9 mouse cellular contexts compared by ENCODE assay signal in the genomic region with DNA sequence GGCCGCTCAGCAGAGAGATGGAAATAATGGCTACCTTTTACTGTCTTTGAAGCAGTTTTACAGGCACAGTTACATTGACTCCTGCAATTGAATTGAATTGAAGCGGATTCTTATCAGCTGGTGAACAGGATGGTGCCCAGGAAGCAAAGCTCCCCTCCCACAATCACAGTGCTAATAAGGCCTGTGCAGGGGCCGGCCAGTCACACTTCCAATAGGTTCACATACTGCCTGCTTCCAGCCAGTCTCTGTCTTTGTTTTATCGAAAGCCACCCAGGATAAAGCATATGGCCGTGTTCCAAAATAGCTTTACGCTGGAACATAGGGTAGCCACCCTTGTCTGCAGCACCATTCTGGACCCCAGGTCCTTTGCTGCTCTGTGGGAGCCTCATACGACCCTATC. TPM values are rescaled to one million over a fixed set of nuclear protein-coding genes. Genes with fewer than 3 reads are reported as not detected.
DNase-seq lines count a peak whose midpoint lies in the region; ATAC-seq lines count a peak whose summit lies in the region.
"Had no signal": no experiment of that assay in that cellular context is flagged by ENCODE, and none has a peak within 500 bp of the region (broad histone marks: within the 10 kb centered on the region; RNA-seq: fewer than 3 reads in every experiment).

No protein-coding gene starts in this region.

- no peaks in the 10 kb centered on the region for H3K27me3 ChIP-seq in lung, embryonic 15.5 days
- 0 out of 2 replicates have a peak, but pooled peaks cover 2% of the 10 kb centered on the region for H3K27me3 ChIP-seq in limb, embryonic 15.5 days
- H3K27me3 ChIP-seq in stomach, embryonic 16.5 days (ENCODE audit: control insufficient read depth, insufficient read depth, low read length), result no peaks in the 10 kb centered on the region; the same call in 1 of the 2 replicates

- H3K4me1 ChIP-seq in lung, embryonic 15.5 days, result peaks cover 43% of the 10 kb centered on the region
- peaks cover 39% of the 10 kb centered on the region for H3K4me1 ChIP-seq in limb, embryonic 15.5 days
- peaks cover 31% of the 10 kb centered on the region for H3K4me1 ChIP-seq in stomach, embryonic 16.5 days (ENCODE audit: control insufficient read depth, insufficient read depth, low read length)

- H3K4me3 ChIP-seq in lung, embryonic 15.5 days, result peak overlapping the region; percentile 92; the same call in 1 of the 2 replicates
- H3K4me3 ChIP-seq in limb, embryonic 15.5 days, result no peak overlapping the region
- peak overlapping the region; percentile 88; the same call in 1 of the 2 replicates for H3K4me3 ChIP-seq in stomach, embryonic 16.5 days (replicated peaks; ENCODE audit: low read length)

- DNase-seq in cerebellum, adult 11 months, result peak; percentile 24
- no peak for DNase-seq in cerebellum, postnatal 14 days
- DNase-seq in lung, postnatal 10 days, result no peak
- no peak for DNase-seq in gastrocnemius, postnatal 4 days (ENCODE audit: low spot score in 2 of 2)
- no peak for DNase-seq in testis, postnatal 10 days (ENCODE audit: low spot score)

- no peaks in the 10 kb centered on the region for H3K9me3 ChIP-seq in lung, embryonic 15.5 days
- no peaks in the 10 kb centered on the region; the same call in 1 of the 2 replicates for H3K9me3 ChIP-seq in limb, embryonic 15.5 days
- H3K9me3 ChIP-seq in stomach, embryonic 16.5 days (replicated peaks; ENCODE audit: control insufficient read depth, low read length), result no peaks in the 10 kb centered on the region

- H3K4me2 ChIP-seq in lung, embryonic 15.5 days, result peak overlapping the region; percentile 92
- peak overlapping the region; percentile 91 for H3K4me2 ChIP-seq in limb, embryonic 15.5 days
- peak overlapping the region; percentile 83 for H3K4me2 ChIP-seq in stomach, embryonic 16.5 days (ENCODE audit: low read depth, low read length)

- no peak overlapping the region for H3K27ac ChIP-seq in lung, embryonic 15.5 days
- H3K27ac ChIP-seq in limb, embryonic 15.5 days, result no peak overlapping the region
- no peak overlapping the region for H3K27ac ChIP-seq in stomach, embryonic 16.5 days (ENCODE audit: low read length)

- no peaks in the 10 kb centered on the region for H3K36me3 ChIP-seq in lung, embryonic 15.5 days
- no peaks in the 10 kb centered on the region for H3K36me3 ChIP-seq in limb, embryonic 15.5 days
- no peaks in the 10 kb centered on the region for H3K36me3 ChIP-seq in stomach, embryonic 16.5 days (ENCODE audit: control insufficient read depth, insufficient read depth, low read length)

- peak overlapping the region; percentile 59; the same call in 1 of the 2 replicates for H3K9ac ChIP-seq in lung, embryonic 15.5 days
- no peak overlapping the region for H3K9ac ChIP-seq in limb, embryonic 15.5 days
- H3K9ac ChIP-seq in stomach, embryonic 16.5 days (ENCODE audit: low read length), result peak overlapping the region; percentile 79; the same call in 1 of the 2 replicates

- 38% methylated on average over 7 of the region's 7 CpGs for WGBS in lung, embryonic 15.5 days
- 47% methylated on average over 7 of the region's 7 CpGs for WGBS in limb, embryonic 15.5 days
- 50% methylated on average over 7 of the region's 7 CpGs for WGBS in stomach, embryonic 16.5 days

- no peak for ATAC-seq in lung, embryonic 15.5 days (ENCODE audit: borderline replicate concordance, extremely low read depth, low FRiP score, low TSS enrichment)
- ATAC-seq in limb, embryonic 15.5 days (ENCODE audit: insufficient number of reproducible peaks, low FRiP score, low TSS enrichment, low read depth), result no peak
- no peak for ATAC-seq in stomach, embryonic 16.5 days (ENCODE audit: insufficient read depth, low FRiP score)

RNA-seq across cellular contexts. Expression of a gene that starts 1.1 kb away (rescaled TPM):
- polyA plus RNA-seq in lung, embryonic 15.5 days (2015; fragmentation: Nextera tagmentation; extraction: Ambion mirVana), result 75.7 and 77.3 TPM in 2 replicates
- polyA plus RNA-seq in limb, embryonic 15.5 days (2015; fragmentation: Nextera tagmentation; extraction: Ambion mirVana), result 77.4 and 80.9 TPM in 2 replicates
- 56.0 and 59.1 TPM in 2 replicates for polyA plus RNA-seq in stomach, embryonic 16.5 days (2015; fragmentation: Nextera tagmentation; extraction: Ambion mirVana)
- total RNA-seq in gastrocnemius, postnatal 4 days (2021), result 10 to 100 TPM; 27.1 to 36.9 TPM

RNA-seq across cellular contexts. Expression of a gene that starts 39.7 kb away (rescaled TPM):
- polyA plus RNA-seq in lung, embryonic 15.5 days (2015; fragmentation: Nextera tagmentation; extraction: Ambion mirVana), result 48.0 and 48.7 TPM in 2 replicates
- polyA plus RNA-seq in limb, embryonic 15.5 days (2015; fragmentation: Nextera tagmentation; extraction: Ambion mirVana), result 53.3 and 61.8 TPM in 2 replicates
- 67.3 and 68.9 TPM in 2 replicates for polyA plus RNA-seq in stomach, embryonic 16.5 days (2015; fragmentation: Nextera tagmentation; extraction: Ambion mirVana)
- 10 to 100 TPM; 20.8 to 23.4 TPM for total RNA-seq in gastrocnemius, postnatal 4 days (2021)

RNA-seq across cellular contexts. Expression of a gene that starts 41.1 kb away (rescaled TPM):
- polyA plus RNA-seq in lung, embryonic 15.5 days (2015; fragmentation: Nextera tagmentation; extraction: Ambion mirVana), result 1.1 and 2.2 TPM in 2 replicates
- polyA plus RNA-seq in limb, embryonic 15.5 days (2015; fragmentation: Nextera tagmentation; extraction: Ambion mirVana), result 0.30 and 0.58 TPM in 2 replicates
- 0.64 and 0.87 TPM in 2 replicates for polyA plus RNA-seq in stomach, embryonic 16.5 days (2015; fragmentation: Nextera tagmentation; extraction: Ambion mirVana)
- under 1 TPM in 1 of 2 experiments, not detected in 1; 0.29 TPM for total RNA-seq in gastrocnemius, postnatal 4 days (2021)
- total RNA-seq: adrenal gland, postnatal 10 days had no signal
